Mouse (Mus musculus): ENCODE data around the gene Pla2g15. TPM values are rescaled to one million over a fixed set of nuclear protein-coding genes. Genes with fewer than 3 reads are reported as not detected.

Pla2g15 gene
- polyA plus RNA-seq, 1 experiment from 2014 or later = 6.6 TPM

DNA sequence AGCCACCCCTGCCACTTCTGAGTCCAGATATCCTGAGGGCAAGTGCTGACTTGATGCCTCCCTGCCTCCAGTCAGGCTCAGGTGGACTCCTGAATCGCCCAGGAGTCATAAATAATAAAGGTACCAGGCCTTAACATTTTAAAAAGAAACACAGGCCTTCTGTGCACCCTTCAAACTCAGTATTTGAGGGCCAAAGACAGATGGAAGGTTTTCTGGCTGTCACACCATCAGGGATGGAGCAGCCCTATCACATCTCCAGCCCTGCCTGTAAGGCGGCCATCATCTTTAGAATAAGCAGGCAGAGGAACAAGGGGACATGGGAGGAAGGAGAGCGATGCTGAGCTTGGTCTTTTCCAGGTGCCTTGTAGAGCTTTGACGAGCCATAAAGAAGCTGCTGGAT is 19.2 kb upstream of the Pla2g15 start:
- no peak for ATAC-seq (replicated peaks; ENCODE audit: insufficient number of reproducible peaks, low FRiP score, low TSS enrichment, low read depth)
- Histone ChIP-seq H3K27me3 (ENCODE audit: control insufficient read depth, insufficient read depth, low read length) (peaks cover 16% of the 10 kb centered on the region), H3K27ac (replicated peaks; ENCODE audit: low read depth, low read length) (no peak overlapping the region), H3K4me2 (ENCODE audit: low read depth, low read length) (no peak overlapping the region), H3K4me1 (ENCODE audit: control insufficient read depth, insufficient read depth, low read length) (peaks cover under 1% of the 10 kb centered on the region; the same call in 1 of the 2 replicates), H3K36me3 (replicated peaks; ENCODE audit: control insufficient read depth, insufficient read depth, low read depth, low read length) (peaks cover 2% of the 10 kb centered on the region; the same call in 1 of the 2 replicates), H3K9me3 (replicated peaks; ENCODE audit: control insufficient read depth, low read length) (no peaks in the 10 kb centered on the region), H3K9ac (replicated peaks; ENCODE audit: low read length) (no peak overlapping the region), H3K4me3 (ENCODE audit: low read depth, low read length) (no peak overlapping the region)
- WGBS = 89% methylated on average over 4 of the region's 4 CpGs
- DNase-seq (ENCODE audit: low spot score) = no peak

DNA sequence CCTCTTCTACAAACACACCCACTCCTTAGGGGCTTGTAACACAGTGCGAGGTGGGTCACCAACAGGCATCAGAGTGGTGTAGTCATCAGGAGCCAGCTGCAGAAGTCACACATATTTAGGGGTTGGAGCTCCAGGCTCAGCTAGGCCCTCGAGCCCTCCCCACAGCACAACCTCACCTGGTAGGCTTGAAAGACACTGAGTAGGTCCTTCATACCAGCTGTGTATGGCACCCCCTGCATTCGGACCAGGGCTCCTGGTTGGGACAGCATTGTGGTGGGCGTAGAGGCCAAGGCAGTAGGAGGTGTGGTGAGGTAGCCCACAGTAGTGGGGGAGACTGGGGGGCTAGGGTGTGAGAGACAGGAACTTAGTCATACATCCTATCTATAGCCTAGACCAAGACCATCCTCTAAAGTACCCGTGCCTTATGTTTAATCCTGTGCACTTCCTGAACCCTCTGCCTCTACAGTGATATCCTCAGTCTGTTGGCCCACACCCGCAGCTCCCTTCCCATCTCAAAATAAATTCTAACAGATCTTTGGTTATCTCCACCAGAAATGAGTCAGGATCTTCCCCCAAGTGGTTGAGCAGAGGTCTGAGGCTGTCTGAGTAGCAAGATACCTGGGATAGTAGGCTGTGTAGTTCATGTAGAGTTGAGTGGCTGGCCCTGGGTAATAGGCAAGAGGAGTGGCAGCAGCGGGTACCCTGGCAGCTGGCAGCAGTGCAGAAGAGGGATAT is 18.5 kb upstream of the Pla2g15 start:
- no peak for ATAC-seq (replicated peaks; ENCODE audit: insufficient number of reproducible peaks, low FRiP score, low TSS enrichment, low read depth)
- Histone ChIP-seq H3K4me1 (ENCODE audit: control insufficient read depth, insufficient read depth, low read length) (peaks cover 5% of the 10 kb centered on the region; the same call in 1 of the 2 replicates), H3K27ac (replicated peaks; ENCODE audit: low read depth, low read length) (no peak overlapping the region), H3K27me3 (ENCODE audit: control insufficient read depth, insufficient read depth, low read length) (peaks cover 22% of the 10 kb centered on the region), H3K9ac (replicated peaks; ENCODE audit: low read length) (no peak overlapping the region), H3K4me3 (ENCODE audit: low read depth, low read length) (no peak overlapping the region), H3K4me2 (ENCODE audit: low read depth, low read length) (no peak overlapping the region), H3K36me3 (replicated peaks; ENCODE audit: control insufficient read depth, insufficient read depth, low read depth, low read length) (peaks cover 2% of the 10 kb centered on the region; the same call in 1 of the 2 replicates), H3K9me3 (replicated peaks; ENCODE audit: control insufficient read depth, low read length) (no peaks in the 10 kb centered on the region)
- no peak for DNase-seq (ENCODE audit: low spot score)
- 95% methylated on average over 7 of the region's 7 CpGs for WGBS

DNA sequence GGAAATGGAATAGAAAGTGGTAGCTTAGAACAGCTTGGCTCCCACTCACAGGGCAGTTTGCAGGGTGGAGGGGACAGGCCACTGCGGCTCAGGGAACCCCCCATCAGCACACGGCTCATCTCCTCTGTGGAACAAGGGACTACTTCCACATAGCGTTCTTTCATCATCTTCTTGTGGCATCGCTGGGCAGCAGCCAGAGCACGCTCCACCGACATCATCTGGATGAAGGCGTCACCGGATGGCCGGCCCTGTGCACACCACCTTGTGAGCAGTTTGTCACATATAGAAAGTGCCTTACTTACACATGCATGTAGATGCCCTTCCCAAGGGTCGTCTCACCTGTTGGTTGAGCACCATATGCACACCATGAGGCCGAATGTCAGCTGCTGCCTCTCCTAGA is 17.8 kb upstream of the Pla2g15 start:
- no peak for DNase-seq (ENCODE audit: low spot score)

DNA sequence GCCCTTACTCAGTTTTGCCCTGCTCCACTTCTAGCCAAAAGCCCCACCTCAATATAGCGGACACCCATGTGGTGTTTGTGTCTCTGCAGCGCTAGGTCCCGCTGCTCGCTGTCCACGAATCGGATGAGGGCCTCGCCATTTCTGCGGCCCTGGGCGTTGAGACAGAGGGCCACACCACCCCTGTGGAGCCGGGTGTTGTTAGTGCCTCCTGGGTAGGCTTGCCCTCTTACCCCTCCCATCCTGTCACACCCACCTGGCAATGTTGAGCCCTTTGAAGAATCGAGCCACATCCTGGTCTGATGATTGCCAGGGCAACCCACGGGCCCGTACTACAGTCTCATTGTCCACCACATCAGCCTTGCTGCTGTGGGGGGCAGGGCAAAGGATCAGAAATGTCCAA is 16.7 kb upstream of the Pla2g15 start:
- Histone ChIP-seq H3K27ac (replicated peaks; ENCODE audit: low read depth, low read length) (no peak overlapping the region), H3K4me2 (ENCODE audit: low read depth, low read length) (no peak overlapping the region), H3K4me1 (ENCODE audit: control insufficient read depth, insufficient read depth, low read length) (peaks cover 5% of the 10 kb centered on the region; the same call in 1 of the 2 replicates), H3K4me3 (ENCODE audit: low read depth, low read length) (no peak overlapping the region), H3K9me3 (replicated peaks; ENCODE audit: control insufficient read depth, low read length) (no peaks in the 10 kb centered on the region), H3K36me3 (replicated peaks; ENCODE audit: control insufficient read depth, insufficient read depth, low read depth, low read length) (peaks cover 2% of the 10 kb centered on the region; the same call in 1 of the 2 replicates), H3K9ac (replicated peaks; ENCODE audit: low read length) (no peak overlapping the region), H3K27me3 (ENCODE audit: control insufficient read depth, insufficient read depth, low read length) (peaks cover 32% of the 10 kb centered on the region)
- ATAC-seq (replicated peaks; ENCODE audit: insufficient number of reproducible peaks, low FRiP score, low TSS enrichment, low read depth) (no peak), DNase-seq (ENCODE audit: low spot score) (no peak)
- 75% methylated on average over 13 of the region's 13 CpGs for WGBS

More for the DNA sequence above, 17.8 kb upstream of the Pla2g15 start:
- H3K4me3 ChIP-seq (ENCODE audit: low read depth, low read length) = no peak overlapping the region
- 94% methylated on average over 11 of the region's 11 CpGs for WGBS
- peaks cover 29% of the 10 kb centered on the region for H3K27me3 ChIP-seq (ENCODE audit: control insufficient read depth, insufficient read depth, low read length)
- H3K9me3 ChIP-seq (replicated peaks; ENCODE audit: control insufficient read depth, low read length) = no peaks in the 10 kb centered on the region
- H3K36me3 ChIP-seq (replicated peaks; ENCODE audit: control insufficient read depth, insufficient read depth, low read depth, low read length) = peaks cover 2% of the 10 kb centered on the region; the same call in 1 of the 2 replicates
- H3K9ac ChIP-seq (replicated peaks; ENCODE audit: low read length) = no peak overlapping the region
- no peak for ATAC-seq (replicated peaks; ENCODE audit: insufficient number of reproducible peaks, low FRiP score, low TSS enrichment, low read depth)
- H3K27ac ChIP-seq (replicated peaks; ENCODE audit: low read depth, low read length) = no peak overlapping the region
- peaks cover 5% of the 10 kb centered on the region; the same call in 1 of the 2 replicates for H3K4me1 ChIP-seq (ENCODE audit: control insufficient read depth, insufficient read depth, low read length)
- H3K4me2 ChIP-seq (ENCODE audit: low read depth, low read length) = no peak overlapping the region

DNA sequence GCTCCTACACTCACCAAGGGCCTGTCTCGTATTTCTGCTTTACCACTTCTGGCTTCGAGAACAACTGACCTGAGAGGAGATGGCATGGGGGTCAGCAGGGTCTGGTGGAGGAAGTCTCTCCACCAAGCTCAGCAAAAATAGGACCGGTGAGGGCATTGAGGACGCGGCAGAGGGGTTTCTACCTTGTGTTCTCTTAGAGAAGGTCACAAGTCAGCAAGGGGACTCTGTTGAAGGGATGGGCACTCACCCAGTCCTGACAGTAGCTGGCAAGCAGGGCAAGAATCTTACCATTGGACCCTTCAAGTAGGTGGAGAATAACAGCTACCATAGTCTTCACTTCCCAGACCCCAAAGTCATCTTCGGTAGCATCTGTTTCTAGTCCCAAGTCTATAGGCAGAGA is 16.3 kb upstream of the Pla2g15 start:
- Histone ChIP-seq H3K4me1 (ENCODE audit: control insufficient read depth, insufficient read depth, low read length) (peaks cover 5% of the 10 kb centered on the region; the same call in 1 of the 2 replicates), H3K4me3 (ENCODE audit: low read depth, low read length) (no peak overlapping the region), H3K4me2 (ENCODE audit: low read depth, low read length) (no peak overlapping the region), H3K9me3 (replicated peaks; ENCODE audit: control insufficient read depth, low read length) (no peaks in the 10 kb centered on the region), H3K9ac (replicated peaks; ENCODE audit: low read length) (no peak overlapping the region), H3K36me3 (replicated peaks; ENCODE audit: control insufficient read depth, insufficient read depth, low read depth, low read length) (peaks cover 2% of the 10 kb centered on the region; the same call in 1 of the 2 replicates), H3K27me3 (ENCODE audit: control insufficient read depth, insufficient read depth, low read length) (peaks cover 32% of the 10 kb centered on the region), H3K27ac (replicated peaks; ENCODE audit: low read depth, low read length) (no peak overlapping the region)
- no peak for DNase-seq (ENCODE audit: low spot score)
- no peak for ATAC-seq (replicated peaks; ENCODE audit: insufficient number of reproducible peaks, low FRiP score, low TSS enrichment, low read depth)
- WGBS = 76% methylated on average over 6 of the region's 6 CpGs

DNA sequence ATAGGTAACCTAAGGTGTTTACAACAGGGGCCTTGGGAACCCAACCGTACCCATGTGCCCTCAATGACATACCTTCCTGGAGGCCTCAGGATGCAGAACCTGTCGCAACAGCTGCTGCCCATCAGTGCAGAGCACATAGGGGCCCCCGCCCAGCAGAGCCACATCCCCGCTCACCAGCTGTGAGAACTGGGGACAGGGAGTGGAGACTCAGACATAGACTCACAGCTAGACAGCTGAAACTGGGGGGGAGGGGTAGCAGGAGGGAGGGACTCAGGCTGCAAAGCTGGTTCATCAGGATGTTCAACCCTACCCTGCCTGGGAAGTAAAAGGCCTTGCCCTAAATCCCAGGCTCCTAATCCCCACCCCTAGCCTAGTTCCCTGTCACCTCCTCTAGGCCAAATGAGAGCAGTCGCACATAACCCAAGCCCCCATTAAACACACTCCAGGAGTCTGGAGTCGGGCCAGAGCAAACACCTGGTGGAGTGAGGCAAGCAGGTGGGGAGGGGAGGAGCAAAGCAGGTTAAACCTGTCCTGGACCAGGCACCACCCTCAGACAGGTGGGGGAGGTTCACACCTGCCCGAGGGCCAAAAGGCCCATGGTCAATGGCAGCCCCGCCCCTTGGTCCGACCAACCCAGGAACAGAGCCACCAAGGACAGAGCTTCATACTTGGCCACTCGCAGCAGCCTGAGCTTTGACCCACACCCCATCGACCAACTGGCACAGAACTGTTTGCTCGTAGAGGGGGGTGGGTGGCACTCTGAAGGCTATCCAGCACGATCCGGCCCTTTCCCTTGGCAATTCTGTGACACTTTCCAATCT is 15.2 kb upstream of the Pla2g15 start:
- H3K9ac ChIP-seq (replicated peaks; ENCODE audit: low read length) = no peak overlapping the region
- H3K4me2 ChIP-seq (ENCODE audit: low read depth, low read length) = peak overlapping the region; percentile 10
- H3K9me3 ChIP-seq (replicated peaks; ENCODE audit: control insufficient read depth, low read length) = no peaks in the 10 kb centered on the region
- peaks cover 5% of the 10 kb centered on the region; the same call in 1 of the 2 replicates for H3K4me1 ChIP-seq (ENCODE audit: control insufficient read depth, insufficient read depth, low read length)
- H3K27ac ChIP-seq (replicated peaks; ENCODE audit: low read depth, low read length) = no peak overlapping the region
- peak; percentile 58 for ATAC-seq (replicated peaks; ENCODE audit: insufficient number of reproducible peaks, low FRiP score, low TSS enrichment, low read depth)
- H3K27me3 ChIP-seq (ENCODE audit: control insufficient read depth, insufficient read depth, low read length) = peaks cover 32% of the 10 kb centered on the region
- H3K4me3 ChIP-seq (ENCODE audit: low read depth, low read length) = peak overlapping the region; percentile 48; the same call in 1 of the 2 replicates
- DNase-seq (ENCODE audit: low spot score) = peak; percentile 58
- WGBS = 19% methylated on average over 14 of the region's 14 CpGs
- peaks cover 2% of the 10 kb centered on the region; the same call in 1 of the 2 replicates for H3K36me3 ChIP-seq (replicated peaks; ENCODE audit: control insufficient read depth, insufficient read depth, low read depth, low read length)

DNA sequence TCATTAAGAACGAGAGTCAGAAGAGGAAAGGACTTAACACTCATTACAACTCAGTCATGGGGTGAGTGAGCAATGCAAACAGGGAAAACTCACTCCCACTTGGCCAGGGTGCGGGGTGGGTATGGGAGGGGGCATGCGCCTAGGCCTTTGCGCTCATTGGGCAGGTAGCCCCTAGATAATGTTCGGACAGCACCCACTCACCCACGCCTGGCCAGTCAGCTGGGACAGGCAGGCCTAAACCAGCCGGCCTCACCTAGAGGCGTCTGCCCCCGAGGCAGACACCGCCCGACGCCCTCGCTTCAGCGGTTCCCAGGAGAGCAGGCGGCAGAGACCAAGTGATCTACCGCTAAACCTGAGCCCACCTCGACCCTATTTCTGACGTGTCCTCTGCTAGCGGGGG is 14.5 kb upstream of the Pla2g15 start:
- Histone ChIP-seq H3K9ac (replicated peaks; ENCODE audit: low read length) (no peak overlapping the region), H3K27me3 (ENCODE audit: control insufficient read depth, insufficient read depth, low read length) (peaks cover 32% of the 10 kb centered on the region), H3K27ac (replicated peaks; ENCODE audit: low read depth, low read length) (no peak overlapping the region), H3K4me3 (ENCODE audit: low read depth, low read length) (peak overlapping the region; percentile 48), H3K4me2 (ENCODE audit: low read depth, low read length) (peak overlapping the region; percentile 85), H3K9me3 (replicated peaks; ENCODE audit: control insufficient read depth, low read length) (no peaks in the 10 kb centered on the region), H3K36me3 (replicated peaks; ENCODE audit: control insufficient read depth, insufficient read depth, low read depth, low read length) (peaks cover under 1% of the 10 kb centered on the region; the same call in 1 of the 2 replicates), H3K4me1 (ENCODE audit: control insufficient read depth, insufficient read depth, low read length) (peaks cover 5% of the 10 kb centered on the region; the same call in 1 of the 2 replicates)
- ATAC-seq (replicated peaks; ENCODE audit: insufficient number of reproducible peaks, low FRiP score, low TSS enrichment, low read depth) = no peak
- 4% methylated on average over 19 of the region's 19 CpGs for WGBS
- no peak for DNase-seq (ENCODE audit: low spot score)

Data from embryonic facial prominence, embryonic 11.5 days (tissue).